Mouse (Mus musculus): ENCODE data around the gene Ngly1.
"Not testable (repeated sequence)": the region's sequence is repeated elsewhere in the genome, so short reads cannot be mapped to it uniquely, and the experiment has no call there.

Ngly1 gene

GRCm38 (mm10) chr14:16261869-16262268 lies 12.8 kb downstream of the Ngly1 start:
- DNase-seq, result no peak

DNA sequence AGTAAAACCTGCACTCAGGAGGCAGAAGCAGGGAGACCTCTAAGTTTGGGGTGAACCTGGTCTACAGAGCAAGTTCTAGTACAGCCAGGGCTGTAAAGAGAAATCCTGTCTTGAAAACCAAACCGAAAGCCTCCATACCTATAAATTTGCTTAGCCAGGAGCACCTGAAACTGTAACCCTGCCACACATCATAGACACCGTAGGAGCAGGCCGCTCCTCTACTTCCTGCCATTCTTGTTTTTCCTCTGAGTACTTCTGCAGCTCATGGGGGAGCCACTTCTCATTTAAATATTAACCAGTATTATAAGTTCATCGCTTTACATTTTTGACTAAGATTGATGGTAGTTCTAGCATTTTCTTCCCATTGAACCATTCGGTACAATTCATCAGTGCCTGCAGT lies 17.9 kb downstream of the Ngly1 start:
- DNase-seq, result no peak

GRCm38 (mm10) chr14:16269776-16270175 lies 20.7 kb downstream of the Ngly1 start:
- no peak for DNase-seq

- no peak for DNase-seq
Observed at GRCm38 (mm10) chr14:16273677-16274076, 24.6 kb downstream of the Ngly1 start.

DNA sequence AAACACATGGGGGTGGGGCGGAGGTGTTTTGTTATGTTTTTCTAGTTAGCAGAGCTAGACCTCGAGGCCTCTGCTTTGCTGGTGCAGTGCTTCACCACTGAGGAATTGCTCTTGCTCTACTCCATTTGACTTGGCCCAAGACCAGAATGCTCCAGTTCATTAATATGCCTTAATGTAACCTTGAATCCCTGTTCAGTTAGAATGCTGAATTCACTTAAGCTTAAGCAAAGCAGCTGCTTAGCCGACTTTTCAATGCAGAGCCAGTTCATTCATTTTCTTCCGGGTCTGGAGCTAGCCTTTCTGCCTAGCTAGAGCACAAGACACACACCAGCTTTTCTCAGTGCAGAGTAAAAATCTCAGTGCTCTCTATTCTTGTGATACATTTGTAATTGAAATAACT lies 30.1 kb downstream of the Ngly1 start:
- no peak for DNase-seq

DNA sequence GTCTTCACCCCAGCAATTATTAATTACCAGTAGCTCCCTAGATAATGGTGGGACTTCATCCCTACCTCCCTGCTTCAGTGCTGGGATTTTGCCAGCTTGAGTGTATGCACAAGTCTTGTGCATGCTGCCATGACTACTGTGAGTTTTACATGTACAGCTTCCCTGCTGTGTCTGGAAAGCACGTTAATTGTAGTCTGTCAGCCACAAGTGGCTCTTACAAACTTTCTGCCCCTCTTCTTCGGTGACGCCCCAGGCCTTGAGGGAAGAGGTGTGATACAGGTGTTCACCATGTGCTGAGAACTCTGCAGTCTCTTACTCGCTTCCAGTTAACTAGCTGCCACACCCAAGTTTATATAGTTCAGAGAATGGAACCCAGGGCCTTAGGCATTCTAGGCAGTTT lies 34.9 kb downstream of the Ngly1 start:
- no peak for DNase-seq

DNA sequence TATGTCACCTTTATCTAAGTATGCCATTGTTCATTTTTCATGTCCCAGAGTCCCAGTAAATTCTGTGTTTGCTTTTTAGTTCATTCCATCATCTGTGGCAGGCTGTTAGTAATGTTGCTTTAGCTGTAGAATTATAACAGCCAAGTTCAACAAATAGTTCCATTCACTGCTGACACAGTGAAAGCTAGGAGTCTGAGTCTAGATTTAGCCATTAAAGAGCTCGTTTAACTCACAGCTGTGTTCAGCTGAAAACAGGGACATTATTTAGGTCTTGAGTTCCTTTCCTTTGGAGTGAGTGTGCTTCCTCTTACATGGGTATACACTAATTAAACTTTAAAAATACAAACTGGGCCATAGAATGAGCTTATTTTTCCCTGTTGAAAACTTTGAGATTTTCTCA lies 43.3 kb downstream of the Ngly1 start:
- DNase-seq, result no peak

DNA sequence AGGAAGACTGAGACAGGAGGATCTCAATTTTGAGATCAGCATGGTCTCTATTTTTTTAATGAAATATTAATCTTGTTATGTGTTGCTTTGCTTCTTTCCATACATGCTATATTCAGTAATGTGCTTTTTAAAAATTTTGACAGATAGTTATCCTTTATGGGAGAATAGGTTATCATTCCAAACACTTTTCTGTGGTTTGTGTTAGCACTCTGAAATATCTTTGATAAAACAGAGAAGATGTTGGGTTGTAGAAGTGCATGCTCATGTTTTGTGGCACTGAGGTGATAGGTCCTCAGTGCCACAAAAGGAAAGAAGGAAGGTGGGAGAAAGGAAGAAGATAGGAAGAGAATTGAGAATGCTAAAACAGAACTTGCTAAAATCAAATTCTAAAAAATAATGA lies 43.9 kb downstream of the Ngly1 start:
- DNase-seq, result no peak

DNA sequence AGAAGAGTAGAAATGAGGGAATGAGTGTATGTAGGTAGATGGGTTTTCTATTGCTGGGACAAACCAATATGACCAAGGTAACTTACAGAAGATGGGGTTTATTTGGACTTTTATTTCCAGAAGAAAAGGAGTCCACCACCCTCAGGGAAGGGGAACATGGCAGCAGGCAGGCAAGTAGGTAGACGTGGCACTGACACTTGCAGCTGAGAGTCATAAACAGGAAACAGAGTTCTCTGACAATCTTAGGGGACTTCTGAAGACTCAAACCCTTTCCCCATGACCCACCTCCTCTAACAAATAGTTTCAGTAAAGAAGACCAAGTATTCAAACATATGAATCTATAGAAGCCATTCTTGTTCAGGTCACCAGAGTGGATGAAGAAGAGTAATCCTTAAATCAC lies 44.8 kb downstream of the Ngly1 start:
- no peak for DNase-seq

DNA sequence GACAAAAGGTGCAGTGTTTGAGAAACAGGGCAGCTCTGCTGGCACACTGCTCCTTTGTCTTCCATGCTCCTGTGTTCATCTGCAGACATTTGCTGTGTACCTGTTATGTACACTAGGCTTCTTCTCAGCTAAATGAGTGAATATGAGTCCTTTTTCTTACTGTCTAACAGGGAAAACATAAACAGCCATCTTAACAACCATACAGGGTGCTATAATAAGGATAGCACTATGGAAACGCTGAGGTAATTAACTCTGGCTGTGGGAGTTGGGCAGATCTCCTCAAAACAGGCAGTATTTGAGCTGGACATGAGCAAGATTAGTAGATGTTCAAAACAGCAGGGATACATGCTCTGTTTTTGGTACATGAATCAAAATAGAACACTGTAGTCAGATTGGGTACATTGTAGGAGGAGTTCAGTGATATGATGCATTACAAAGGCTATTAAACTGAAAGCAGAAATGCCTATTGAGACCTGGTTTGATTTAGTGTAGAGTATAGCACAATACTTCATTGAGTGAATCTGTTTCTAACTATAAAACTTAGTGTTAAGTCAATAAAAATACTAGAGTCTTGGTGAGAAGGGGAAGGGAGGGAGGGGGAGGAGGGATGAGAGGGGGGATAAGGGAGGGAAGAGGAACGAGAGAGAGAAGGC lies 47.9 kb downstream of the Ngly1 start:
- no peak for DNase-seq

GRCm38 (mm10) chr14:16301735-16302134 lies 52.7 kb downstream of the Ngly1 start:
- DNase-seq, result no peak

DNA sequence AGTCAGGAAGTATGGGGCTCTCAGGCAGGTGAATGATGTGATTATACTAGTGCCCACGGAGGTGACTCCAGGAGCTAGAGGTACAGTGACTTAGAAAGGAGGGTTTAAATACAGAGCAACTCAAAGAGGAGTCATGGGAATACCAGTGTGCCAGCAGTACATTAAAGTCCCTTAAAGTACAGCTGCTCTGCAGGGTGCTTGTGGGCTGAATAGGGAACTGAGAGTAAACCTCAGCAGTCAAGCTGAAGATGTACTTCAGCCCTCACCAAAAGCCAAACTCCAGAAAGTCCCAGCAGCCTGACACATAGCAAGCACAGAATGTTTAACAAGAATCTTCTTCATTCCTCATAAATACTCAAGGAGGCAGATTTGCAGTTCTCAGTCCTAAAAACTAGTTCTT lies 53.6 kb downstream of the Ngly1 start:
- no peak for DNase-seq

DNA sequence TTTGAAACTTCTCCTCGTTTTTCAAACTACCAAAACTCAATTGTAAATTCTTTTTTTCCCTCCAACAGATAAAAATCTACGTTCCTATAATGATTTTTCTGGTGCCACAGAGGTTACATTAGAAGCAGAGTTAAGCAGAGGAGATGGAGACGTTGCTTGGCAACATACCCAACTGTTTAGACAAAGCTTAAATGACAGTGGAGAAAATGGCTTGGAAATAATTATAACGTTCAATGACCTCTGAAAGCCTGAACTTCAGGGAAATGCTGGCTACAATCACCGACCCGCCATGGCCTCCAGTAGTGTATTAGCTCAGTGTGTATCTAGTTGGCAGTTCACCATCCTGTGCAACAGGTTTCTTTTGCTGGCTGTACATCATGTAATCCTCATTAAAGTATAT lies 61.7 kb downstream of the Ngly1 start:
- no peak for DNase-seq

DNA sequence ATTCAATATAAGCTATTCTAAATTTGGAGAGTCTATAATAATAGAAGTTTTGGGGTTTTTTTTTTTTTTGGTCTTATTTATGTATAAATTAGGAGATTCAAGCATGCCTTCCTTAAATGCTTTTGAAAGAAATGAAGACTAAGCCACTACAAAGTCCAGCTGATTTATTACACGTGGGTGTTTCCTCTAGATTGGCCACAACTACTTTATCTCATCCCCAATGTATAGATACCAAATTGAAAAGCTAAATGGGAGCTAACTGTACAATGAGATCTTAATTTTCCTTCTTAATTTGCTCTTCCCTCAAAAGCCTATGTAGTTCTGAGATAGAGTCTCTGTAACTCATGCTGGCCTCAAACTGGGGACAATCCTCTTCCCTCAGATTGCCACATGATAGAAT lies 63.5 kb downstream of the Ngly1 start:
- DNase-seq, result no peak

GRCm38 (mm10) chr14:16313073-16313472 lies 64.0 kb downstream of the Ngly1 start:
- DNase-seq, result not testable (repeated sequence)

DNA sequence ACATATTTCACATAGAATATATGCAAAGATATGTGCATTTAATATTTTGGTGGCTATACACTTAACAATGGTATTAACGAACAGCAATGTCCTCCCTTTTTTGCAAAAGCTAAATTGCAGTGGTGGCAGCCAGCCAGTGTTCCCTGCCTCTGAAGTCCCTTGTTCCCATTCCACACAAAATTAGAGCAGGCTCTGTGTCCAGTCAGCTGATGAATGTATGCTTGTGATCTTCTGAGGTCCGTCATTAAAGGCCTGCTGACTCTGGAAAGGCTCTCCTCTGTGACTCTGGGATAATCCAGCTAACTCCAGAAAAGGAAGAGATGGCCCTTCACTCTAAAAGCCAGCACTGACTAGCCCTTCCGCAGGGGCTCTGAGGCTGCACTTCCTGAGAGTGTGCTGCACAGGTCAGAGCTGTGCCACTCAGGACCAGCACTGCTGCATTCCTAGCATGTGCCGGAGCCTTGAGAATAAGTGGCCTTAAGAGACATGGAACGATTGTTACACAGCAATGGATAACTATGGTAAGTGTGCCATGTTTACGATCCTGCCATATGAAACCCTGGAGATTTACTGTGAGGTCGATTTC lies 64.9 kb downstream of the Ngly1 start:
- DNase-seq, result no peak

DNA sequence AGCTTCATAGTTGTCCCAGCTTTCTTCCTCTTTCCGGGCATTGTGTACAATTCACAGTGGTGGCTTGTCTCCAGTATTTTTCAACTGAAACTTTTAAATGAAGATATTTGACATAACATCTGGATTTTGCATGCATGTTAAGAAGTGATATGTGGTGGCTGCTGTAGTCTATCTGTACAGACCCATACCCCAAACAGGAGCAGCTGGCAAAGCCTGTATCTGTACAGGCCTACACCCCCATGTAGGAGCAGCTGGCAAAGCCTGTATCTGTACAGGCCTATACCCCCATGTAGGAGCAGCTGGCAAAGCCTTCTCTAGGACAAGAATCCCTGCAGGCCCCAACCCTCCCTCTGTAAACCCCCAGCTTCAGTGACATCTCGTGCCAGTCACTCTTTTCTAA lies 65.8 kb downstream of the Ngly1 start:
- DNase-seq, result no peak

DNA sequence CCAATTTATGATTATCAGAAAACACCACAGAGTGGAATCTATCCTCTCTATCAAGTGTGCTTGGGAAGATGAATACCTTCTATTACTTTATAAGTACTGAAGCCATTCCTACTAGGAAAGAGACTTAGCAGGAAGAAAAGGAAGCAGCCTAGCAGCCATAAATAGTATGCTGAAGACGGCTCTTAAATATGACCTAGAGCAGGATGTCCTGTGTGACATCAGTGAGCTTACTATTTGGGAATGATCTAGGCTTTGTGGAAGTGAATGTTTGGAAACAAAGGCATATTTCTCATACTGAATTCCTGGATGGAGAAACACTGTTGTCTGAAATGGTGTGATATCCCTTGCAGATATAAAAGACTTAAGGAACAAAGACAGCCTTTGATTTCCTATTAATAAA lies 67.6 kb downstream of the Ngly1 start:
- no peak for DNase-seq

DNA sequence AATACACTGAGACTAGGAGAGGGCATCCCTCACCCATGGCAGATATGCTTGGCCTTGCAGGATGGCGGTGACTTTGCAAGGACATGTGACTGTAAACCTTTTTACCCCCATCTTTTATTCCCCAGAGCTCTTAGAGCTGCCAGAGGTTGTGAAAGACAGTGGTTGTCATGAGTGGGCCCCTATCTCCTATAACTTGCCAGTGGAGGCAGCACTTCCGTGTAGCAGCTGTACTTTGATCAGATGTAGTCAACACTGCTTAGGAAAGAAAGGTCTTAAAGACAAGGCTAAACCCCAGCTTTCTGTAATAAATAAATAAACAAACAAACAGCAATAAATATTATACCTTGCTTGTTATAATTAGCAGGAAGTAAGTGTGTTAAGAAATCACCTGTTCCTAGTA lies 70.7 kb downstream of the Ngly1 start:
- no peak for DNase-seq

DNA sequence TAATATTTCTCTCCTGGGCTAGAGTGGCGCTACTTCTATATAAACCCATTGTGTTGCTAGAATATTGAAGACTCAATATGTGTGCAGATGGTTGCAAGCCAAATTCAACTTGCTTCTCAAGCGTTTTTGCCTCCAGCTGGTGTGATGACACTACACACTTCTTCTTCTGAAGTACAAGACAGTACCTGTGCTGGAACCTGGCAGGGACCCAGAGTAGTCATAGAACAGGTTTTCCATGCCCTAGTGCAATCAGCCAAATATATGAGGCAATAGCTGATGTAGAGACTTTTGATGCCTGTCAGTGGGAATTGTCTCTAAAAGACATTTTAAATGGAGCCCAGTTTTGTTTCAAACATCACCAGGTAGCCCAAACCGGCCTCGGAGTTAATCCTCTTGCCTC lies 75.3 kb downstream of the Ngly1 start:
- DNase-seq, result no peak

DNA sequence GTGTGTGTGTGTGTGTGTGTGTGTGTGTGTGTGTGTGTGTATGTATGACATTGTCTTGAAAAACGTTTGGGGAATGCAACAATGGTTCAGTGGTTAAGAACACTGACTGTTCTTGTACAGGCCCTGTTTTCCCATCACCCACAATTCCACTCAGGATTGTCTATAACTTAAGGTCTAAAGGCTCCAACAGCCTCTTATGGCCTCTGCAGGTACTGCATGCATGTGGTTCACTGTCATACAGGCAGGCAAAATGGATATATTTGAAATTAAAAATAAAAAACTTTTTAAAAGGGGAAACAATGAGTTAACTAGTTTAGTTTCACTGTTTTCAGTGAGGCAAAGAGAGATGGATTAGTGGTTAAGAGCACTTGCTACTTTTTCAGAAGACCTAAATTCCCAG lies 76.1 kb downstream of the Ngly1 start:
- DNase-seq, result no peak

- DNase-seq, result no peak
Observed at GRCm38 (mm10) chr14:16328531-16328930, 79.5 kb downstream of the Ngly1 start.

- DNase-seq, result no peak
Observed at GRCm38 (mm10) chr14:16328959-16329480, 79.9 kb downstream of the Ngly1 start.

DNA sequence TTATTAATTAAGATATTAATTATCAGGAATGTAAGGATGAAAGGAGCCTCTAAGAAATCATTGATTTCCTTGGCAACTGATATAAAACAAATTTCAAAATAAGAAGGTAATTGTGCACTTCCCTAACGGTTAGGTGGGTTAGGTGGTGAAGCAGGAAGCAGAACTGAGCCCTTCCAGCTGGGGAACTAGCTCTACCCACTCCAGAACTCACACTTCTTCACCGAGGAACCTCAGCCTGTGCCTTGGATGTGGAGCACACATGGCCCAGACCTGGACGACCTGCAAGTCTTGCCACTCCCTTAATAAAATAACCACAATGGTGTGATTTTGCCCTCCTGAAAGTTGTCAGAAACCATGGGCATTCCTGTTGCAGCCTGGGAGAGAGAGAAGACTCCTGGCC lies 80.7 kb downstream of the Ngly1 start:
- no peak for DNase-seq

- DNase-seq, result no peak
Observed at GRCm38 (mm10) chr14:16334260-16334659, 85.2 kb downstream of the Ngly1 start.
